Mouse (Mus musculus) intestine, embryonic 16.5 days (tissue): ENCODE data around the gene Fam122a. TPM values are rescaled to one million over a fixed set of nuclear protein-coding genes. Genes with fewer than 3 reads are reported as not detected.

Experiments
- ATAC-seq: fragments of 200-750 bp; cut with Nextera tagmentation; 2 replicates; pipeline ENCODE4 v1.8.0; 2017; ENCODE audit warnings: moderate TSS enrichment, moderate library complexity
- H3K27ac ChIP-seq: fragments of 300-500 bp; sonication (generic); 2 replicates; pipeline ENCODE4 v1.5.1; 2014; ENCODE audit warnings: mild to moderate bottlenecking, low read length
- H3K27me3 ChIP-seq: fragments of 300-500 bp; sonication (generic); replicated peaks from 2 replicates; pipeline ENCODE4 v1.6.1; 2014; ENCODE audit warnings: low read length, control low read depth, mixed read lengths; ENCODE audit not compliant: control insufficient read depth, insufficient read depth
- H3K36me3 ChIP-seq: fragments of 300-500 bp; sonication (generic); 2 replicates; pipeline ENCODE4 v1.6.1; 2014; ENCODE audit warnings: low read length, control low read depth; ENCODE audit not compliant: control insufficient read depth, insufficient read depth
- H3K4me1 ChIP-seq: fragments of 300-500 bp; sonication (generic); 2 replicates; pipeline ENCODE4 v1.6.1; 2014; ENCODE audit warnings: low read length, control low read depth, mixed read lengths; ENCODE audit not compliant: control insufficient read depth, insufficient read depth
- H3K4me2 ChIP-seq: fragments of 300-500 bp; sonication (generic); 2 replicates; pipeline ENCODE4 v1.6.1; 2014; ENCODE audit warnings: low read depth, low read length, control low read depth
- H3K4me3 ChIP-seq: fragments of 300-500 bp; sonication (generic); 2 replicates; pipeline ENCODE4 v1.5.1; 2014; ENCODE audit warnings: mild to moderate bottlenecking, low read length
- H3K9ac ChIP-seq: fragments of 300-500 bp; sonication (generic); 2 replicates; pipeline ENCODE4 v1.6.1; 2014; ENCODE audit warnings: low read depth, low read length
- H3K9me3 ChIP-seq: fragments of 300-500 bp; sonication (generic); 2 replicates; pipeline ENCODE4 v1.6.1; 2016; ENCODE audit warnings: low read length, control low read depth; ENCODE audit not compliant: control insufficient read depth
- WGBS: fragments of 180-500 bp; shearing (Covaris S2); extraction: QIAGEN DNeasy Blood & Tissue Kit; methylation state at CpG from one replicate; pipeline ENCODE4 v1.1.7; 2014; 5-methylcytosine and 5-hydroxymethylcytosine counted together
- polyA plus RNA-seq: library from polyadenylated mRNA; unstranded; fragments of >200 nt; fragmentation: Nextera tagmentation; extraction: Ambion mirVana; gene quantifications from 2 replicates; pipeline ENCODE4 v1.2.1, GENCODE M21; 2015

Fam122a gene
- 35.2 and 37.5 TPM in 2 replicates for polyA plus RNA-seq

DNA sequence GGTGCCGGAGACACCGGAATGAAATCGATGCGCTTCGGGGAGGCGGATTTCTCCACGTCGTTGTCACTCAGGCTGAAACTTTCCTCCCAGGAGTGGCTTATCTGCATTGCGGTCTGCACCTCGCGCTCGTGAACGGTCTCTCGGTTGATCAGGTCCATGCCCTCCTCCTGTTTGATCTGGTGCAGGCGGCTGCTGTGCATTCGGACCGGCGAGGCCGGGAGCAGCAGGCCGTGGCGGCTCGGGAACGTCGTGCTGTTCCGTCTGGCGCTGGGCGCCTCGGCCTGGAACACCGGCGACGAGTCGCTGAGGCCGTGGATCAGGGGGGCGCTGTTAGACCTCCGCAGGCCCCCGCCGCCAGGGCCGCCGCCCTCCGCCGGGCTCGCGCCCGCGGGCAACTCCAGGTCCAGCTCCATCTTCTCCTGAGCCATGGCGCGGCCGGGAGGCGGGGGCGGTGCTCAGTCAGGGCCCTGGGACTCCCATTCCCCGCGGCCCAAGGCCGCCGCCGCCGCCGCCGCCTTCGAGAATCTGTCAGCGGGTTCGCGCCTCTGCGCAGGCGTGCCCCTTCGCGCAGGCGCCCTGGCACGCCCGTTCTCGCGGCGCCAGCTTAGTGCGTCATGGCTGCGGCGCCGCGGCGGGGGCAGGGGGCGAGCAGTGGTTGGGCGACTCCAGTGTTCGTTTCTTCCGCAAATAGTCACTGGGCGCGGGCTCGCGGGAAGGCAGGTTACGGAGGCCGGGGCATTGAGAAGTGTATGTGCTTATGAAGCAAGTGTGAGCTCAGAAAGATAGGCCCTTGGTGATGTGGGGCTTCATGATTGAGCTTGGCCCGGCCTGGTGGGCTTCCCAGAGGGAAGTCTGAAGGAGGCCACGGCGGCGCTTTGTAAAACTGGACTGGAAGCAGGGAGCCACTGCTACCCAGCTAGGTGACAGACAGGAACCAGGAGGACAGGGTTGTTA is at the start of gene Fam122a:
Gene Fam122a (minus strand): TSS at position 428 of the 954 bp plus-strand sequence.
- Histone ChIP-seq H3K9me3 (no peaks in the 10 kb centered on the region), H3K27me3 (no peaks in the 10 kb centered on the region), H3K9ac (peak within 1 kb of the TSS; percentile 94), H3K4me2 (peak within 1 kb of the TSS; percentile 78), H3K36me3 (no peaks in the 10 kb centered on the region), H3K4me3 (peak within 1 kb of the TSS; percentile 79), H3K27ac (peak within 1 kb of the TSS; percentile 92), H3K4me1 (peaks cover 4% of the 10 kb centered on the region; the same call in 1 of the 2 replicates)
- under 1% methylated on average over 87 of the region's 92 CpGs for WGBS
- ATAC-seq, result peak; percentile 97

DNA sequence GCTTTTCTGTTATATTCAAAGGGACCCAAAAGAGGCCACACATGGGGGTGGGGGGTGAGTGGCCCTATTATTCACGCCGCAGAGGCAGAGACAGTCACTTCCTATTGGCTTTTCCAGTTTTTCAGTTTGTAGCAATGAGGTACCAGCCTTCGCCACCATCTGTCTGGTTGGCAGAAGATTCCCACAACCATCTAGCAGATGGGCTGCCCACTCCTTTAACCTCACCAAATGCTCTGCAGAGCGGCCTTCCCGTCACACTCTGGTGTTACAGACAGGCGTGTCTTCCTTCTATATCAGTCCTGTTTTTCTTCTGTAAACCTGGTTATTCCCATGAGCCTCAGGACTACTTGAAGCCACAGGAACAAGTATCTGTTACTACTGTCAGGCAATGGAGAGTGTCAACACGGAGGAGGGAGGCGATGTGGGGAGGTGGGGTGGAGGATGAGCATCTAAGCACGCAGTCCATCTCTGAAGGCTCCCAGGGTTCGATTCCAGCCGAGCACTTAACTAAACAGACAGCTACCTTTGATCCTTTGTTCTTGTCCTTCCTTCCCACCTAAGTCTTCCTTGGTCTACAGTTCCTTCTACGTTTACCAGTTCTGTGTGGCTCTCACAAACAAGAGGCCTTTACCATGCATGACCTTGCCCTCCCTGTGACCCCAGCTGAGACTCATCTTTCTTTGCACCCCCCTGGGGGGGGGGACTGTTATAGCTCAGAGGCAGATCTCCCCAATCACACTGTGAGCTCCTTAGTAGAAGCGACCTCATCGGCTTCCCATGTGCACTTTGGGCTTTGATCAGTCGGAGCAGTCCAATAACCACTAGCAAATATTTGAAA is 46.5 kb upstream of the Fam122a start:
- ATAC-seq, result no peak
- Histone ChIP-seq H3K4me3 (no peak overlapping the region), H3K4me1 (peaks cover 25% of the 10 kb centered on the region), H3K4me2 (no peak overlapping the region), H3K27me3 (no peaks in the 10 kb centered on the region), H3K36me3 (no peaks in the 10 kb centered on the region), H3K9ac (no peak overlapping the region), H3K9me3 (no peaks in the 10 kb centered on the region), H3K27ac (peak overlapping the region; percentile 71)
- 62% methylated on average over 15 of the region's 15 CpGs for WGBS

DNA sequence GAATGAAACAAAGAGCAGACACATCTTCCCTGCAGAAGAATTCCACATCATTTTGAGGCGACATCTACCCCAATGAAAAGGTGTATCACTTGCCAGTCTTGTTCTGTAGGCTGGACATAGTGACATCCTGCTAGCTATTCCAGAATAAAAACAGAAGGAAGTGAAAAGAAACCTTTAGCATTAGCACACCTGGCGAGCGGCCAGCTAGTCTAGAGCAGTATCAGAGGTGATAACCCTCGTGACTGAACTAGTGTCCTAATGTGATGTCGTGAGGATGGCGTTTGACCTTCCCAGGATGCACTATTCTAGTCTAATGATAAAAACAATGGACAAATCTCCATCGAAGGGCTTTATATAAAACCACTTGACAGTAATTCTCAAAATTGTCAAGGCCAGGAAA is 44.8 kb upstream of the Fam122a start:
- WGBS, result 66% methylated on average over 7 of the region's 7 CpGs
- Histone ChIP-seq H3K4me3 (no peak overlapping the region), H3K9ac (no peak overlapping the region), H3K4me1 (peaks cover 20% of the 10 kb centered on the region; the same call in 1 of the 2 replicates), H3K36me3 (no peaks in the 10 kb centered on the region), H3K27me3 (no peaks in the 10 kb centered on the region), H3K4me2 (no peak overlapping the region), H3K9me3 (no peaks in the 10 kb centered on the region), H3K27ac (no peak overlapping the region)
- ATAC-seq, result no peak

DNA sequence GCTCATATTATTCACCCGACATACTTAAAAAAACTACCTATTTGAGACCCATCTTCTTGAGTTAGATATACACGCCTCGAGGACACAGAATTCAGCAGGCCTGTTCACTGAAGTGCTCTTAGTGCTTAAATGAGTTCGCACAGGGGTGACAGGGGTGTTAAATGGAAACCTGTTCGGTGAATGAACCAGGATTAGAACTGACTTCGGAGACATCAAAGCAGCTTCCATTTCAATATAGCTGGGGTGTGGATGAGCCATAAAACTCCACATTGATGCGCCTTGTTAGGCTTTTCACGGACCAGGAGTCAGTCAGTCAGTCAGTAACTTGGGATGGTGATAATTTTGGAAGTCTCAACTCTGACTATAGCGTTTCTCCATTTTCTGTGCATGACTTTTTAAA is 44.0 kb upstream of the Fam122a start:
- peak; percentile 18; the same call in 1 of the 2 replicates for ATAC-seq
- H3K27me3 ChIP-seq, result no peaks in the 10 kb centered on the region
- peak overlapping the region; percentile 55 for H3K27ac ChIP-seq
- no peaks in the 10 kb centered on the region for H3K9me3 ChIP-seq
- 55% methylated on average over 9 of the region's 9 CpGs for WGBS
- no peak overlapping the region for H3K9ac ChIP-seq
- no peaks in the 10 kb centered on the region for H3K36me3 ChIP-seq
- no peak overlapping the region for H3K4me2 ChIP-seq
- H3K4me3 ChIP-seq, result no peak overlapping the region
- H3K4me1 ChIP-seq, result peaks cover 13% of the 10 kb centered on the region; the same call in 1 of the 2 replicates

DNA sequence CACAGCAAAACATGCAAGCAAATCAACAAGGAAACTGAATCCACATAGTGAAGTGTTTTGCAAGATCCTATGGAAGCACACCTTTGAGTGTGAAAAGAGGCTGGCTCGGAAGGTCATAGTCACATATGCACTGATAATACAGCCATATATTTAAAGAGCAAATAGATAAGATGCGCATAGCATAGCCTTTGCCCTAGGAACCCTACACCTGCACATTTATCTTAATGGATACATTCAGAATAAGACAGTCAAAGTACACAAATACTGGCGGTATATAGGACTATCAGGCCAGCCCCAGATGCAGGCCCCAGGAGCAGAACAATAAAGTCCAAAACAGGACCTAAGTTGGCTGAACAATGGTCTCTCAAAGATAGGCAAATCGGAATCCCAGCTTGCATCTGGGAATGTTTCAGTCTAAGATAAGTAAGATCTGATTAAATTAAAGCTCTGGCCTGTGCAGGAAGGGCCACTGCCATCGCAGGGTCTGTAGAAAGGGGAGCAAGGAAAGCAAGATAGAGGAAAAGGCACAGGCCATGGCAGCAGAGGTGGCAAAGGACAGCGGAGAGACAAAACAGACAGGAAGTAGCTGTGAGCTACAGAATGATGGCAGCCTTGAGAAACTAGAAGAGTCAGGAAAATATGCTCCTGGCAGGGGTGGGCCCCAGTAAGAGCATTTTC is 42.7 kb upstream of the Fam122a start:
- no peak overlapping the region for H3K9ac ChIP-seq
- peak; percentile 82 for ATAC-seq
- peaks cover 13% of the 10 kb centered on the region; the same call in 1 of the 2 replicates for H3K4me1 ChIP-seq
- H3K4me3 ChIP-seq, result no peak overlapping the region
- H3K4me2 ChIP-seq, result no peak overlapping the region
- H3K27ac ChIP-seq, result peak overlapping the region; percentile 85
- H3K27me3 ChIP-seq, result no peaks in the 10 kb centered on the region
- H3K36me3 ChIP-seq, result no peaks in the 10 kb centered on the region
- no peaks in the 10 kb centered on the region for H3K9me3 ChIP-seq
- WGBS, result 62% methylated on average over 6 of the region's 6 CpGs

DNA sequence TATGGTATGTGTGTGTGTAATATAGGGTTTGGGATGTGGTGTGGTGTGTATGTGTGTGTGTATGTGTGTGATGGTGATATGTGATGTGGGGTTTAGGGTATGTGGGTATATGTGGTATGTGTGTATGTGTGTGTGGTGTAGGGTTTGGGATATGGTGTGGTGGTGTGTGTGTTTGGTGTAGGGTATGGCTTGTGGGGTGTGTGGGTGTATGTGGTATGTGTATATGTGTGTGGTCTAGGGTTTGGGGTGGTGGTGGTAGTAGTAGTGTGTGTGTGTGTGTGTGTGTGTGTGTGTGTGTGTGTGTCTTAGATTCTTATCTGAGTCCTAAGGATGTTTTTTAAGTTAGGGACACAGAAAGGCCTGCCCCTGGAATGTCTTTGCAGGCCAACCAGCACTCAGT is 41.2 kb upstream of the Fam122a start:
- H3K9ac ChIP-seq, result no peak overlapping the region
- no peaks in the 10 kb centered on the region for H3K9me3 ChIP-seq
- no peaks in the 10 kb centered on the region for H3K36me3 ChIP-seq
- no peak overlapping the region for H3K4me3 ChIP-seq
- peaks cover 16% of the 10 kb centered on the region for H3K4me1 ChIP-seq
- H3K27me3 ChIP-seq, result no peaks in the 10 kb centered on the region
- H3K27ac ChIP-seq, result no peak overlapping the region
- ATAC-seq, result no peak
- no peak overlapping the region for H3K4me2 ChIP-seq

DNA sequence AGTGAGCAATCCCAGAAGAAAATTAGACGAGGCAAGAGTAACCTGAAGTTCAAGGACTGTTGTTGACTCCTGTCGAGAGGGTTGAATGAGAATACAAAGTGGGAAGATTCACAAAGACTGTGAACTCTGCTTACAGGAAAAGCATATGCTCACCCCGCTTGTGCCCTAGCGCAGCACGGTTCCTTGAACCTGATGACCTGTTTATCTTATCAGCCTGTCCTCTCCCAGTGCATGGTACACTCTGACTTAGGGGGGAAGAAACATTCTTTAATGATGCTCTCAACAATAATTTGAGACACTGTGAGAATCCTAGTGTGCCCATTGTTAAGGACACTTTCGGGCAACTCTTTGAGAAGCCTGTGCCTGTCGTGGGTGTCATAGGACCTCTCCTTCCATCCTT is 39.9 kb upstream of the Fam122a start:
- ATAC-seq, result no peak
- WGBS, result 49% methylated on average over 7 of the region's 7 CpGs
- H3K36me3 ChIP-seq, result no peaks in the 10 kb centered on the region
- H3K9me3 ChIP-seq, result no peaks in the 10 kb centered on the region
- H3K4me2 ChIP-seq, result no peak overlapping the region
- no peaks in the 10 kb centered on the region for H3K27me3 ChIP-seq
- no peak overlapping the region for H3K27ac ChIP-seq
- no peak overlapping the region for H3K9ac ChIP-seq
- H3K4me3 ChIP-seq, result no peak overlapping the region
- peaks cover 23% of the 10 kb centered on the region for H3K4me1 ChIP-seq

DNA sequence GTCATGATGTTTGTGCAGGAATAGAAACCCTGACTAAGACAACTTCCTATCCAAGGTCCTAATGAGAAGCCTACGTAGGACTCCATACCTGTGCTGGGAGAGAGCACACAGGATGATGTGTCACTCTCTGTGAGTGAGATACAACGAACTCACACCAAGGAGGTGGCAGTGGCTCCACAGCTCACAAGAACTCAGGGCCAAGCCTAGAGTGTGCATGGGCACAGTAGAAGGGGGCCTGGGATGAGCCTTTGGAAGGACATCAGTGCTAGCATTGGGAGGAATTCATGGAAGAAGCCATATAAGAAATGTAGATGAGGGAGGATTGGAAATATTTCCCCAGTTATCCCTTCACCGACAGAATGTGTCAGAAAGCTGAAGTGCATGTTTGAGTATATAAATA is 38.8 kb upstream of the Fam122a start:
- ATAC-seq, result no peak
- Histone ChIP-seq H3K9me3 (no peaks in the 10 kb centered on the region), H3K27ac (no peak overlapping the region), H3K36me3 (no peaks in the 10 kb centered on the region), H3K4me2 (no peak overlapping the region), H3K4me1 (peaks cover 23% of the 10 kb centered on the region), H3K27me3 (no peaks in the 10 kb centered on the region), H3K4me3 (no peak overlapping the region), H3K9ac (no peak overlapping the region)
- WGBS, result 73% methylated on average over 3 of the region's 3 CpGs
